Mouse (Mus musculus): ENCODE measurements around the gene Rtn4rl2. TPM values are rescaled to one million over a fixed set of nuclear protein-coding genes. Genes with fewer than 3 reads are reported as not detected.

Gene Rtn4rl2
- total RNA-seq, 2 experiments from 2014 or later = 0.52 to 0.62 TPM

Small RNA genes lying within 50 kb of the gene (microRNA-seq; reads per million reads assigned to microRNA genes)
- gene Gm24332 = not detected

Other genes starting within 250 kb of the Rtn4rl2 start
- gene Ctnnd1, start 235.9 kb downstream of the Rtn4rl2 start, total RNA-seq (2021) = 10 to 100 TPM; 23.2 to 29.2 TPM
- gene Btbd18, start 227.6 kb downstream of the Rtn4rl2 start, total RNA-seq (2021) = not detected
- gene Selenoh, start 215.9 kb downstream of the Rtn4rl2 start, total RNA-seq (2021) = 10 to 100 TPM; 12.0 to 14.4 TPM
- gene Gm28635, start 208.7 kb downstream of the Rtn4rl2 start, total RNA-seq (2021) = 1 to 10 TPM in 1 of 2 experiments, under 1 TPM in 1; 0.59 to 2.2 TPM
- gene Med19, start 208.3 kb downstream of the Rtn4rl2 start, total RNA-seq (2021) = 1 to 10 TPM; 7.7 to 8.5 TPM
- 10 to 100 TPM; 45.5 to 47.7 TPM for gene Tmx2, start 207.6 kb downstream of the Rtn4rl2 start, total RNA-seq (2021)
- gene Zdhhc5, start 171.5 kb downstream of the Rtn4rl2 start, total RNA-seq (2021) = 10 to 100 TPM; 72.0 to 78.9 TPM
- 1 to 10 TPM; 3.3 to 3.8 TPM for gene Clp1, start 159.4 kb downstream of the Rtn4rl2 start, total RNA-seq (2021)
- gene Ypel4, start 152.7 kb downstream of the Rtn4rl2 start, total RNA-seq (2021) = under 1 TPM; 0.38 to 0.57 TPM
- under 1 TPM in 1 of 2 experiments, not detected in 1; 0.43 TPM for gene Gm19426, start 143.1 kb downstream of the Rtn4rl2 start, total RNA-seq (2021)
- gene Serping1, start 111.3 kb downstream of the Rtn4rl2 start, total RNA-seq (2021) = 10 to 100 TPM; 50.8 to 72.0 TPM
- gene Ube2l6, start 87.9 kb downstream of the Rtn4rl2 start, total RNA-seq (2021) = 1 to 10 TPM; 2.9 to 3.7 TPM
- gene Smtnl1, start 64.1 kb downstream of the Rtn4rl2 start, total RNA-seq (2021) = 100 to 1,000 TPM; 104 to 119 TPM
- gene Timm10, start 59.7 kb downstream of the Rtn4rl2 start, total RNA-seq (2021) = 10 to 100 TPM; 38.2 to 57.8 TPM
- gene Slc43a1, start 47.9 kb downstream of the Rtn4rl2 start, total RNA-seq (2021) = 10 to 100 TPM; 11.0 to 12.7 TPM
- 10 to 100 TPM; 17.2 to 18.4 TPM for gene Slc43a3, start 49.9 kb upstream of the Rtn4rl2 start, total RNA-seq (2021)
- gene Prg2, start 93.8 kb upstream of the Rtn4rl2 start, total RNA-seq (2021) = not detected
- not detected for gene Prg3, start 101.5 kb upstream of the Rtn4rl2 start, total RNA-seq (2021)
- gene Ssrp1, start 150.5 kb upstream of the Rtn4rl2 start, total RNA-seq (2021) = 10 to 100 TPM; 25.8 to 27.9 TPM
- under 1 TPM; 0.40 to 0.50 TPM for gene P2rx3, start 150.8 kb upstream of the Rtn4rl2 start, total RNA-seq (2021)
- gene Tnks1bp1, start 161.3 kb upstream of the Rtn4rl2 start, total RNA-seq (2021) = 10 to 100 TPM; 24.4 to 37.0 TPM
- 1 to 10 TPM; 1.2 to 3.3 TPM for gene Aplnr, start 249.5 kb upstream of the Rtn4rl2 start, total RNA-seq (2021)

Measured in gastrocnemius, adult 18-20 months (tissue).